Mouse (Mus musculus) lung, adult 2 months (tissue): ENCODE results near the gene Fank1.

ENCODE experiments used
- CTCF ChIP-seq: fragments of 200-500 bp; IDR thresholded peaks from 2 replicates; pipeline ENCODE4 v1.5.1; 2011; ENCODE audit warnings: mild to moderate bottlenecking, low read length, control low read depth; ENCODE audit not compliant: insufficient read depth
- POLR2A ChIP-seq: fragments of 200-500 bp; IDR thresholded peaks from 2 replicates; pipeline ENCODE4 v1.6.1; 2011; ENCODE audit warnings: low read depth, mild to moderate bottlenecking, control low read depth, low read length, borderline replicate concordance; ENCODE audit errors: extremely low read depth

DNA sequence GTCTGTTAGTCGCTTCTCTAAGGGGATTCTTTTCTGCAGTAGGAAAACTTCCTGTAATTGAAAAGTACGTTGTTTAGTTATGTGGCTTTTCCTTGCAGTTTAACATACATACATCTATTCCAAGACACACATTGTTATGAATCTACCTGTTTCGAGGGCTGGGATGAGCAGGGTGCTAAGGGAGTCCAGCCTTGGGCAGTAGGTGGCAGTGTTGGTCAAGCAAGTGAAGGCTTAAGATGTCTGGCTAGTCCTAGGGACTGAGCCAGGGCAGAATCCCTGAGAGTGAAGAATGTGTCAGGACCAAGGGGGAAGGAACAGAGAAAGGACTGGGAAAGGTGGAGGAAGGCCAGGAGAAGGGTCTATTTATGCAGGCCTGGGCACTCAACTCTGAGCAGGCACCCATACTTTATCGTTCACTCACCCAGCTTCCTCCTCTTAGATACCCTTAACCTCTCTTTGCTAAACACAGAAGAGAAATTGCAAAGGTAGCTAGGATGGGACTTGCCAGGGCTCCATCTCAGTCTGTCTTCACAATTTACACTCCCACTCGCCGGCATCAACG is 29.0 kb downstream of the Fank1 start:
- TF ChIP-seq CTCF: peak; percentile 94
- TF ChIP-seq POLR2A: no peak
